21 mouse cellular contexts compared by ENCODE assay signal in the genomic region with DNA sequence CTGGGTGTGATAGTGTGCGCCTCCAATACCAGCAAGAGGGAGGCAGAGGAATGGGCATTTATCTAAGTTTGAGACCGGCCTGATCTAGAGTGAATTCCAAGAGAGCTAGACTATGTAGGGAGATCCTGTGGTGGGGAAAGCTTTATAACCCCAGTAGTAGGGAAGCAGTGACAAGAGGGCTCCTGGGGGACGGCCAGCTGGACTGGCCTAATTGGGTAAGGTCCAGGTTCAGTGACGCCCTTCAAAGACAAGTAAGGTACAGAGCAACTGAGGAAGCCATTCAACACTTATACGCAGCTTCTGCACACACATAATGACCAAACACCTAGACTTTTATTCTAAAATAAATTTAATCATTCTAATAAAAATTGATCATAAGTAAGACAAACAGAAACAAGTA. TPM values are rescaled to one million over a fixed set of nuclear protein-coding genes. Genes with fewer than 3 reads are reported as not detected.
DNase-seq lines count a peak whose midpoint lies in the region; ATAC-seq and TF ChIP-seq lines count a peak whose summit lies in the region.
"Had no signal": no experiment of that assay in that cellular context is flagged by ENCODE, and none has a peak within 500 bp of the region (broad histone marks: within the 10 kb centered on the region; RNA-seq: fewer than 3 reads in every experiment).

No protein-coding gene starts in this region.

- no peak for ATAC-seq in heart, embryonic 11.5 days (replicated peaks; ENCODE audit: insufficient number of reproducible peaks, low FRiP score, low TSS enrichment)
- ATAC-seq in forebrain, embryonic 16.5 days = no peak
- ATAC-seq: inflammation-experienced regulatory T-cells, adult 6 months had no signal

- H3K4me1 ChIP-seq in heart, embryonic 11.5 days (ENCODE audit: control insufficient read depth, insufficient read depth, low read length) = no peaks in the 10 kb centered on the region
- H3K4me1 ChIP-seq in cerebellum, adult 2 months (ENCODE audit: control insufficient read depth, insufficient read depth, low read length) = peaks cover 2% of the 10 kb centered on the region; the same call in 1 of the 2 replicates
- H3K4me1 ChIP-seq in forebrain, embryonic 16.5 days (replicated peaks; ENCODE audit: control insufficient read depth, insufficient read depth, low read length) = no peaks in the 10 kb centered on the region
- H3K4me1 ChIP-seq in lung, adult 2 months (ENCODE audit: control insufficient read depth, insufficient read depth, low read length) = no peaks in the 10 kb centered on the region
- H3K4me1 ChIP-seq: embryonic facial prominence, embryonic 10.5 days; forebrain, embryonic 12.5 days; hindbrain, embryonic 12.5 days; limb, embryonic 12.5 days; midbrain, embryonic 10.5 days; stomach, embryonic 15.5 days had no signal

- 90% methylated on average over 5 of the region's 5 CpGs for WGBS in heart, embryonic 11.5 days (ENCODE audit: insufficient replicate concordance)
- WGBS in cerebellum, adult 2 months = 43% methylated on average over 5 of the region's 5 CpGs
- 91% methylated on average over 5 of the region's 5 CpGs for WGBS in forebrain, embryonic 16.5 days
- WGBS in lung, adult 2 months = 89% methylated on average over 5 of the region's 5 CpGs

- DNase-seq in heart, adult 8-10 months (ENCODE audit: low spot score) = peak; percentile 28
- peak; percentile 63 to 67 for DNase-seq in cerebellum, adult 2 months
- DNase-seq in cerebellum, postnatal 25 days = peak; percentile 54 to 71
- DNase-seq in left cerebral cortex, postnatal 25 days (ENCODE audit: low spot score in 2 of 2) = no peak
- DNase-seq in lung, adult 2 months = no peak
- DNase-seq: adrenal gland, adult 8-10 months; gastrocnemius, postnatal 10 days; kidney, adult 9 months; right cerebral cortex, postnatal 25 days; thymus, adult 2 months had no signal

- no peak for TF ChIP-seq CTCF in cerebellum, adult 2 months (IDR thresholded peaks at IDR 0.05; ENCODE audit: borderline replicate concordance, insufficient read depth, low read depth, low read length)
- no peak for TF ChIP-seq CTCF in lung, adult 2 months (IDR thresholded peaks at IDR 0.05; ENCODE audit: insufficient read depth, low read length)

- H3K4me2 ChIP-seq in heart, embryonic 11.5 days = no peak overlapping the region
- H3K4me2 ChIP-seq in forebrain, embryonic 16.5 days (ENCODE audit: low read length) = no peak overlapping the region
- H3K4me2 ChIP-seq: forebrain, embryonic 12.5 days; hindbrain, embryonic 12.5 days; limb, embryonic 12.5 days; stomach, embryonic 15.5 days had no signal

- H3K36me3 ChIP-seq in heart, embryonic 11.5 days (ENCODE audit: control insufficient read depth, insufficient read depth, low read length) = peaks cover 27% of the 10 kb centered on the region
- H3K36me3 ChIP-seq in forebrain, embryonic 16.5 days (ENCODE audit: control insufficient read depth, insufficient read depth) = peaks cover 28% of the 10 kb centered on the region

- no peaks in the 10 kb centered on the region for H3K9me3 ChIP-seq in heart, embryonic 11.5 days (replicated peaks; ENCODE audit: control insufficient read depth, low read length)
- no peaks in the 10 kb centered on the region for H3K9me3 ChIP-seq in forebrain, embryonic 16.5 days (ENCODE audit: control insufficient read depth, low read length)
- H3K9me3 ChIP-seq: embryonic facial prominence, embryonic 10.5 days; forebrain, embryonic 12.5 days; hindbrain, embryonic 12.5 days; limb, embryonic 12.5 days; midbrain, embryonic 10.5 days; stomach, embryonic 15.5 days had no signal

- H3K9ac ChIP-seq in heart, embryonic 11.5 days (ENCODE audit: low read depth, low read length) = no peak overlapping the region
- H3K9ac ChIP-seq in forebrain, embryonic 16.5 days (replicated peaks; ENCODE audit: low read depth, low read length) = no peak overlapping the region
- H3K9ac ChIP-seq: forebrain, embryonic 12.5 days; hindbrain, embryonic 12.5 days; limb, embryonic 12.5 days; liver, embryonic 14.5 days; stomach, embryonic 15.5 days had no signal

- H3K27ac ChIP-seq in heart, embryonic 11.5 days (ENCODE audit: low read depth, low read length) = no peak overlapping the region
- no peak overlapping the region for H3K27ac ChIP-seq in cerebellum, adult 2 months (ENCODE audit: insufficient read depth, low read length)
- no peak overlapping the region for H3K27ac ChIP-seq in forebrain, embryonic 16.5 days (ENCODE audit: low read length)
- H3K27ac ChIP-seq: embryonic facial prominence, embryonic 10.5 days; forebrain, embryonic 12.5 days; hindbrain, embryonic 12.5 days; limb, embryonic 12.5 days; liver, embryonic 14.5 days; macrophage; midbrain, embryonic 10.5 days; stomach, embryonic 15.5 days had no signal

- intact Hi-C loops in left cerebral cortex, postnatal 25 days (cut with DNase I) = no loop called here

- no peak overlapping the region for H3K4me3 ChIP-seq in heart, embryonic 11.5 days (ENCODE audit: low read depth, low read length)
- no peak overlapping the region for H3K4me3 ChIP-seq in cerebellum, adult 2 months (replicated peaks; ENCODE audit: insufficient read depth, low read depth, low read length)
- no peak overlapping the region for H3K4me3 ChIP-seq in forebrain, embryonic 16.5 days (replicated peaks; ENCODE audit: low read length)
- no peak overlapping the region for H3K4me3 ChIP-seq in lung, adult 2 months (replicated peaks; ENCODE audit: extremely low read depth, low read depth, low read length)
- H3K4me3 ChIP-seq: embryonic facial prominence, embryonic 10.5 days; forebrain, embryonic 12.5 days; hindbrain, embryonic 12.5 days; limb, embryonic 12.5 days; midbrain, embryonic 10.5 days; stomach, embryonic 15.5 days had no signal

- no peaks in the 10 kb centered on the region for H3K27me3 ChIP-seq in heart, embryonic 11.5 days (ENCODE audit: control insufficient read depth, insufficient read depth, low read length)
- H3K27me3 ChIP-seq in cerebellum, adult 2 months (ENCODE audit: control insufficient read depth, insufficient read depth, low read length) = no peaks in the 10 kb centered on the region
- H3K27me3 ChIP-seq in forebrain, embryonic 16.5 days (replicated peaks; ENCODE audit: control insufficient read depth, insufficient read depth, low read length) = no peaks in the 10 kb centered on the region
- H3K27me3 ChIP-seq: forebrain, embryonic 12.5 days; hindbrain, embryonic 12.5 days; limb, embryonic 12.5 days; stomach, embryonic 15.5 days had no signal

- no peak for TF ChIP-seq POLR2A in cerebellum, adult 2 months (IDR thresholded peaks at IDR 0.05; ENCODE audit: borderline replicate concordance, insufficient read depth, low read length)
- no peak for TF ChIP-seq POLR2A in lung, adult 2 months (IDR thresholded peaks at IDR 0.05; ENCODE audit: borderline replicate concordance, extremely low read depth, low read depth, low read length)

RNA-seq across cellular contexts. Expression of a gene that starts 44.8 kb away (rescaled TPM):
- total RNA-seq in heart, adult 8-10 months (2022) = 10 to 100 TPM; 78.7 to 80.0 (median 79.7) TPM
- polyA plus RNA-seq in heart, embryonic 11.5 days (2014; fragmentation: Nextera tagmentation; extraction: Ambion mirVana) = 61.2 and 63.6 TPM in 2 replicates
- 82.0 and 83.9 TPM in 2 replicates for polyA plus RNA-seq in cerebellum, adult 2 months (2012; rRNA removed)
- 39.0 and 40.6 TPM in 2 replicates for polyA plus RNA-seq in forebrain, embryonic 16.5 days (2015; fragmentation: Nextera tagmentation; extraction: Ambion mirVana)
- 100 to 1,000 TPM; 112 to 118 TPM for total RNA-seq in left cerebral cortex, postnatal 25 days (2021)
- 18.7 and 32.0 TPM in 2 replicates for polyA plus RNA-seq in lung, adult 2 months (2012; rRNA removed)

RNA-seq across cellular contexts. Expression of a gene that starts 48.0 kb away (rescaled TPM):
- total RNA-seq in heart, adult 8-10 months (2022) = 10 to 100 TPM; 78.1 to 82.3 (median 79.1) TPM
- 78.0 and 79.8 TPM in 2 replicates for polyA plus RNA-seq in heart, embryonic 11.5 days (2014; fragmentation: Nextera tagmentation; extraction: Ambion mirVana)
- polyA plus RNA-seq in cerebellum, adult 2 months (2012; rRNA removed) = 97.4 and 103 TPM in 2 replicates
- 140 and 157 TPM in 2 replicates for polyA plus RNA-seq in forebrain, embryonic 16.5 days (2015; fragmentation: Nextera tagmentation; extraction: Ambion mirVana)
- 100 to 1,000 TPM; 133 to 134 TPM for total RNA-seq in left cerebral cortex, postnatal 25 days (2021)
- polyA plus RNA-seq in lung, adult 2 months (2012; rRNA removed) = 22.3 and 23.1 TPM in 2 replicates

Comparison
In these comparisons a context has a peak if more than half of its experiments do, and no peak if none do; other contexts are left out.
1. DNase-seq: peak in heart, adult 8-10 months (single experiment), cerebellum, adult 2 months (2 of 2) and cerebellum, postnatal 25 days (2 of 2); none in left cerebral cortex, postnatal 25 days (0 of 2) and lung, adult 2 months (single experiment).